Mouse (Mus musculus) heart, adult 2 months (tissue): ENCODE data around the gene Acox2. TPM values are rescaled to one million over a fixed set of nuclear protein-coding genes. Genes with fewer than 3 reads are reported as not detected.
"Not testable (repeated sequence)": the region's sequence is repeated elsewhere in the genome, so short reads cannot be mapped to it uniquely, and the experiment has no call there.

Source experiments
- DNase-seq, 2 experiments: peaks; one replicate each; pipeline ENCODE4 v3.0.0; 2021
- H3K27ac ChIP-seq: fragments of 200-600 bp; 2 replicates; pipeline ENCODE4 v1.8.1; 2022
- H3K27me3 ChIP-seq: fragments of 200-500 bp; 2 replicates; pipeline ENCODE4 v1.6.1; 2012; ENCODE audit warnings: mild to moderate bottlenecking, low read length, inconsistent platforms, mixed read lengths; ENCODE audit not compliant: control insufficient read depth, insufficient read depth
- H3K36me3 ChIP-seq: fragments of 200-500 bp; 2 replicates; pipeline ENCODE4 v1.6.1; 2012; ENCODE audit warnings: low read length, inconsistent platforms; ENCODE audit not compliant: control insufficient read depth, insufficient read depth
- H3K4me1 ChIP-seq: fragments of 200-500 bp; 2 replicates; pipeline ENCODE4 v1.6.1; 2011; ENCODE audit warnings: low read length; ENCODE audit not compliant: control insufficient read depth, insufficient read depth
- H3K4me3 ChIP-seq: fragments of 200-600 bp; 2 replicates; pipeline ENCODE4 v1.8.1; 2022
- H3K79me2 ChIP-seq: fragments of 200-500 bp; replicated peaks from 2 replicates; pipeline ENCODE4 v1.6.1; 2012; ENCODE audit warnings: mild to moderate bottlenecking, inconsistent platforms, low read length, moderate library complexity, mixed read lengths; ENCODE audit not compliant: control insufficient read depth, insufficient read depth
- H3K9ac ChIP-seq: fragments of 200-500 bp; 2 replicates; pipeline ENCODE4 v1.6.1; 2012; ENCODE audit warnings: low read depth, mild to moderate bottlenecking, control low read depth, inconsistent platforms, low read length, mixed read lengths
- CTCF ChIP-seq: fragments of 200-600 bp; IDR thresholded peaks from 2 replicates; pipeline ENCODE4 v1.8.1; 2022; ENCODE audit warnings: antibody characterized with exemption, mild to moderate bottlenecking, moderate library complexity
- EP300 ChIP-seq: fragments of 200-500 bp; IDR thresholded peaks from 2 replicates; pipeline ENCODE4 v1.6.1; 2011; ENCODE audit warnings: low read depth, low read length, control low read depth; ENCODE audit not compliant: insufficient read depth
- POLR2A ChIP-seq: fragments of 200-500 bp; IDR thresholded peaks from 2 replicates; pipeline ENCODE4 v1.6.1; 2011; ENCODE audit warnings: mild to moderate bottlenecking, low read depth, low read length, control low read depth; ENCODE audit not compliant: insufficient read depth
- WGBS: fragments of 180-500 bp; shearing (Covaris S2); methylation state at CpG from one replicate; pipeline ENCODE4 v1.1.7; 2018; 5-methylcytosine and 5-hydroxymethylcytosine counted together
- intact Hi-C: fragments of 180-260 bp; cut with DNase I; formaldehyde crosslinking; loops from one replicate; pipeline ENCODE4 v1.15.1; 2025
- polyA plus RNA-seq: library from polyadenylated mRNA; depleted of rRNA; stranded (reverse); fragments of >200 nt; gene quantifications from 2 replicates; pipeline ENCODE4 v1.2.3, GENCODE M21; 2012
- total RNA-seq, 2 experiments: library from RNA; stranded (reverse); gene quantifications; 2 replicates each; pipeline ENCODE4 v1.2.3; 2021

Acox2 gene
- total and polyA plus RNA-seq, 3 experiments: 0.34 to 1.3 (median 0.91) TPM

DNA sequence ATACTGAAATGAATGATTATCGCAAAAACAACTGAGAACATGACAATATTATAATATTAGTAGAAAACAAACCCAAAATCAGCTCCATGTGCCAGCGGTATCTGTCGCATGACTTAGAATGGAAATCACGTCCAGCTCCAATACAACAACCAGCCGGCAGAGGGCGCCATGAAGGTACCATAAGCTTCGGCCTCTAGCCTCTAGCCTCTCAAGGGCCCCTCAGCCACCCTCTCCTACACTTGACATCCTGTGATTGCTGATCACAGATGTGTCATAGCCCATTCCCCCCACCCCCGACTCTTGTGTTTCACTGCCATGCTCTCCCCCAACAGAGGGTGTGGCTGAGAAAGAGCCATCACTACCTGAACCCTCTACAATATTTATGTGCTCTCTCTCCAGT lies 41.1 kb upstream of the Acox2 start:
- H3K27ac ChIP-seq: no peak overlapping the region
- no peaks in the 10 kb centered on the region for H3K4me1 ChIP-seq
- no peaks in the 10 kb centered on the region for H3K27me3 ChIP-seq
- intact Hi-C loops: loop anchor here (1.0 kb wide), 2 partner anchors 14 to 46 kb away; no protein-coding TSS in a partner anchor
- no peak for TF ChIP-seq EP300
- peak; percentile 82 for TF ChIP-seq CTCF
- WGBS: 21% methylated on average over 8 of the region's 8 CpGs
- peak; percentile 44 to 75 for DNase-seq
- H3K36me3 ChIP-seq: no peaks in the 10 kb centered on the region
- no peak overlapping the region for H3K4me3 ChIP-seq
- no peaks in the 10 kb centered on the region for H3K79me2 ChIP-seq
- H3K9ac ChIP-seq: no peak overlapping the region

DNA sequence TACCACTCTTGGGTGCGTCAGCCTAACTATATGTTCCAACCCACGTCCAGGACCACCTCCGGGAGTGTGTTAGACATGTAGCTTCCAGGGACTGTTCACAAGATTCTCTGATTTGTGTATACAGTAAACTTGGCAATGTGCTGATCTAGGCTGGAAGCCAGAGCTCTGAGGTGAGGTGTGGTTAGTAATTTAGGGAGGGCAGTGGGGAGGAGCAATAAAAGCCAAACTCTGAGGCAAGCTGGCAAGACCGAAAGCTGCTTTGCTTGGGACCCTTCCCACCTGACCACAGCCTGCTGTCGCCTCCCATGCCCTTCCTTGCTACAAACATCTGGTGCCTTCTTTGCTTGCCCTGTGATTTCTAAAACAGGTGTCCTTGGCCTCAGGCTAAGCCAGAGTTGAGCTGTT lies 38.7 kb upstream of the Acox2 start:
- Histone ChIP-seq H3K9ac (no peak overlapping the region), H3K4me1 (no peaks in the 10 kb centered on the region), H3K4me3 (no peak overlapping the region), H3K79me2 (no peaks in the 10 kb centered on the region), H3K27me3 (no peaks in the 10 kb centered on the region), H3K36me3 (no peaks in the 10 kb centered on the region), H3K27ac (no peak overlapping the region)
- DNase-seq: no peak
- 78% methylated on average over 5 of the region's 5 CpGs for whole genome bisulfite sequencing
- no peak for TF ChIP-seq CTCF
- TF ChIP-seq EP300: no peak
- no peak for TF ChIP-seq POLR2A
- intact Hi-C loops: loop anchor here (5.0 kb wide), 1 partner anchor 36 kb away; no protein-coding TSS in a partner anchor

DNA sequence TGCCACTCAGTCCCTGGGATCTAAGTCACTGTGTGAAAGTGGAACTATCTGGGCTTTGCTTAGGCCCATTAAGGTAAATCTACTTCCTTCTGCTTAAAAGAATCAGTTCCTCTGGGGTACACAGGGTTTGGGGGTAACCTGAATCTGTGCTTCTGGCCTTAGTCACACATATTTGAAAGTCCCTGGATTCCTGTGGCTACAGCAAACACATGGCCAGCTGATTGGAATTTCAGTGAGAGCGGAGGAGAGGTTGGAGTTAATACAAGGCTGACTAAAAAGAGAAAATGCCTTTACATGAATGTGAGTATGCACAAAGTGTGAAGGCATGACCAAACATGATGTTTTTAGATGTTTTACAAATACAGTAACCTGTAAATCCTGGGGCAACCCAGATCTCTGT lies 35.1 kb upstream of the Acox2 start:
- H3K27ac ChIP-seq: no peak overlapping the region
- H3K36me3 ChIP-seq: no peaks in the 10 kb centered on the region
- H3K4me3 ChIP-seq: no peak overlapping the region
- no peaks in the 10 kb centered on the region for H3K27me3 ChIP-seq
- intact Hi-C loops: no loop called here
- TF ChIP-seq POLR2A (no peak), CTCF (no peak)
- no peaks in the 10 kb centered on the region for H3K79me2 ChIP-seq
- no peak for DNase-seq
- H3K9ac ChIP-seq: no peak overlapping the region
- 95% methylated on average over 1 of the region's 1 CpGs for WGBS
- H3K4me1 ChIP-seq: no peaks in the 10 kb centered on the region

DNA sequence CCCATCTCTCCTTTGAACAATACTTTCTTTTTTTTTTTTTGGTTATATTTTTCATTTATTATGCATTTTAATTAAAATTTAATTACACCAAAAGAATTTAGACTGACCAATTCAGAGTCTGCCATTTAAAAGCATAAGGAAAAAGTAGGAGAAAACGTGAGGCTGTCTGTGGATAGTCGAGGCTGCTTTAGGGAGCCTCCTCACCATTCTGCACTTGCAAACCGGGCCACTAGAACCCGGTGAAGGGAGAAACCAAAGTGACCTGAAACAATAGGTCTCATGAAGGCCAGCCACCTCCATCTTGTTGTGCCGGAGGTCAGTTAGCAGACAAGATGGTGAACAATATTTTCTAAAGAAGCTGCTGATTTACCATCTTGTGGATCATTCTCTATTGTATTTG lies 27.4 kb upstream of the Acox2 start:
- H3K4me3 ChIP-seq, H3K9ac ChIP-seq, intact Hi-C loops, H3K27ac ChIP-seq, DNase-seq, H3K79me2 ChIP-seq, H3K36me3 ChIP-seq, H3K4me1 ChIP-seq, H3K27me3 ChIP-seq: not testable (repeated sequence)
- WGBS: 84% methylated on average over 5 of the region's 5 CpGs

DNA sequence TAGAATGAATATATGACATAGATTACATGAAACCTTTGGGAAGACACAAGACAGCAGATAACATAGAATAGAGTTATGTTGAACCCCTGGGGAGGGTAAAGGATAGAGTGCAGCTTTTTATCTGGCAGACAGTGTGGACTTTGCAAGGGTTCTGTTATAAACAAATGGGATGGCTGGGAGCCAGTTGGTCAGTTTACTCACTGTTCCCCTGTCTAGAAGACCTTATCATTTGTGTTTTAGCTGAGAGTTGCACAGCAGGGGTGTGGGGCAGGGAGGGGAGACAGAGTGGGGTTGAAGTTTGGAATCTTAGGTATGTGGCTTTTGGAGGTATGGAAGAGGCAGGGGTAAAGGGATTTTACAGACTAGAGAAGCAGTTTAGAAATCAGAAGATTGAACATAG lies 24.6 kb upstream of the Acox2 start:
- TF ChIP-seq POLR2A (no peak), CTCF (no peak), EP300 (no peak)
- Histone ChIP-seq H3K9ac (no peak overlapping the region), H3K4me3 (no peak overlapping the region), H3K4me1 (no peaks in the 10 kb centered on the region), H3K27me3 (no peaks in the 10 kb centered on the region), H3K27ac (no peak overlapping the region), H3K79me2 (no peaks in the 10 kb centered on the region), H3K36me3 (no peaks in the 10 kb centered on the region)
- DNase-seq: no peak
- intact Hi-C loops: no loop called here

DNA sequence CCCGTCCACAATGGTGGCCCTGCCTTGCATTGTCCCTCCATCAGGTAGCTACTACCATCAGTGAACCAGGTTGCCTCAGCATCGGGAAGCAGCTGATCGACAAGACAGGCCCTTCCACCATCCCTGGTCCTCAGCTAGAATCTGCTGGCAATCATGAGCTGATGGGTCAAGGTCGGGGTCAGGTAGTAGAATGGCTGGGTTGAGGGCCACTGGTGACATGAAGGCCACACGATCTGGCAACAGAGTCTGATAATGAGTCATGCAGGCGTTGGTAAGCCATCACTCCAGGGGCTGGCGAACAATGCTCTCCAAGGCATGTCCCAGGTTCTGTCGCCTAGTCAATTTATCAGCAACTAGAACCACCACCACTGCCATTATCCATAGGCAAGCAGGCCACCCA lies 12.1 kb upstream of the Acox2 start:
- H3K36me3 ChIP-seq, H3K4me1 ChIP-seq, H3K4me3 ChIP-seq, H3K9ac ChIP-seq, H3K27me3 ChIP-seq, DNase-seq, H3K79me2 ChIP-seq, intact Hi-C loops, H3K27ac ChIP-seq: not testable (repeated sequence)
- WGBS: 77% methylated on average over 8 of the region's 8 CpGs

DNA sequence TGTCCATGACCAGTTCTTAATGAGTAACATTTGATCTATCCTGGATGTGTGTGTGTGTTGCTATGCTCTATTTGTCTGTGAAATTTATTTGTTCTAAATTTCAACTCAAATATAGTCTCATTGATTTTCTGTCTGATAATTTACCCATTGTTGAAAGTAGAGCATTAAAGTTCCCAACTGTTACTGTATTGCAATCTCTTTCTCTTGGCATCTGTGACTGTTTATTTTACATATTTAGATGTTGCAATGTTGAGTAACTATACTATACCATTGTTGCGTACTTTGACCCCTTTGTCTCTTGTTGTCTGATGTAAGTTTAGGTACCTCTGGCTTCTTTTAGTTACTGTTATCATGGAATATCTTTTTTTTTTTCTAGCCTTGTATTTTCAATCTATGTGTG lies 5.2 kb upstream of the Acox2 start:
- Histone ChIP-seq H3K4me3 (no peak overlapping the region), H3K9ac (no peak overlapping the region), H3K4me1 (no peaks in the 10 kb centered on the region), H3K36me3 (no peaks in the 10 kb centered on the region), H3K27me3 (no peaks in the 10 kb centered on the region), H3K79me2 (no peaks in the 10 kb centered on the region), H3K27ac (no peak overlapping the region)
- intact Hi-C loops: loop anchor here (5.0 kb wide), 1 partner anchor 33 kb away; no protein-coding TSS in a partner anchor
- TF ChIP-seq EP300 (no peak), POLR2A (no peak), CTCF (no peak)
- WGBS: 90% methylated on average over 1 of the region's 1 CpGs
- DNase-seq: no peak
